Mouse (Mus musculus) E14TG2a.4 (cell line): ENCODE data around the gene Tmem132d.

Experiments used
- CTCF ChIP-seq: conservative IDR thresholded peaks from 2 replicates; pipeline ENCODE4 v1.5.1; 2014; ENCODE audit warnings: low read length
- NANOG ChIP-seq: IDR thresholded peaks from 2 replicates; pipeline ENCODE4 v1.6.1; 2014; ENCODE audit warnings: borderline replicate concordance, low read length, mixed read lengths

GRCm38 (mm10) chr5:127807419-127807818 is 625.5 kb downstream of the Tmem132d start:
- TF ChIP-seq CTCF (no peak), NANOG (no peak)
